Mouse (Mus musculus) heart, adult 2 months (tissue): ENCODE data around the gene Akap9. TPM values are rescaled to one million over a fixed set of nuclear protein-coding genes. Genes with fewer than 3 reads are reported as not detected.

ENCODE experiments used
- DNase-seq, 2 experiments: peaks; one replicate each; pipeline ENCODE4 v3.0.0; 2021
- H3K27ac ChIP-seq: fragments of 200-600 bp; 2 replicates; pipeline ENCODE4 v1.8.1; 2022
- H3K27me3 ChIP-seq: fragments of 200-500 bp; 2 replicates; pipeline ENCODE4 v1.6.1; 2012; ENCODE audit warnings: mild to moderate bottlenecking, low read length, inconsistent platforms, mixed read lengths; ENCODE audit not compliant: control insufficient read depth, insufficient read depth
- H3K36me3 ChIP-seq: fragments of 200-500 bp; 2 replicates; pipeline ENCODE4 v1.6.1; 2012; ENCODE audit warnings: low read length, inconsistent platforms; ENCODE audit not compliant: control insufficient read depth, insufficient read depth
- H3K4me1 ChIP-seq: fragments of 200-500 bp; 2 replicates; pipeline ENCODE4 v1.6.1; 2011; ENCODE audit warnings: low read length; ENCODE audit not compliant: control insufficient read depth, insufficient read depth
- H3K4me3 ChIP-seq: fragments of 200-600 bp; 2 replicates; pipeline ENCODE4 v1.8.1; 2022
- H3K79me2 ChIP-seq: fragments of 200-500 bp; replicated peaks from 2 replicates; pipeline ENCODE4 v1.6.1; 2012; ENCODE audit warnings: mild to moderate bottlenecking, inconsistent platforms, low read length, moderate library complexity, mixed read lengths; ENCODE audit not compliant: control insufficient read depth, insufficient read depth
- H3K9ac ChIP-seq: fragments of 200-500 bp; 2 replicates; pipeline ENCODE4 v1.6.1; 2012; ENCODE audit warnings: low read depth, mild to moderate bottlenecking, control low read depth, inconsistent platforms, low read length, mixed read lengths
- CTCF ChIP-seq: fragments of 200-600 bp; IDR thresholded peaks from 2 replicates; pipeline ENCODE4 v1.8.1; 2022; ENCODE audit warnings: antibody characterized with exemption, mild to moderate bottlenecking, moderate library complexity
- EP300 ChIP-seq: fragments of 200-500 bp; IDR thresholded peaks from 2 replicates; pipeline ENCODE4 v1.6.1; 2011; ENCODE audit warnings: low read depth, low read length, control low read depth; ENCODE audit not compliant: insufficient read depth
- POLR2A ChIP-seq: fragments of 200-500 bp; IDR thresholded peaks from 2 replicates; pipeline ENCODE4 v1.6.1; 2011; ENCODE audit warnings: mild to moderate bottlenecking, low read depth, low read length, control low read depth; ENCODE audit not compliant: insufficient read depth
- WGBS: fragments of 180-500 bp; shearing (Covaris S2); methylation state at CpG from one replicate; pipeline ENCODE4 v1.1.7; 2018; 5-methylcytosine and 5-hydroxymethylcytosine counted together
- intact Hi-C: fragments of 180-260 bp; cut with DNase I; formaldehyde crosslinking; loops from one replicate; pipeline ENCODE4 v1.15.1; 2025
- polyA plus RNA-seq: library from polyadenylated mRNA; depleted of rRNA; stranded (reverse); fragments of >200 nt; gene quantifications from 2 replicates; pipeline ENCODE4 v1.2.3, GENCODE M21; 2012
- total RNA-seq, 2 experiments: library from RNA; stranded (reverse); gene quantifications; 2 replicates each; pipeline ENCODE4 v1.2.3; 2021

Gene Akap9
- total and polyA plus RNA-seq, 3 experiments = 4.4 to 45.3 (median 37.5) TPM

DNA sequence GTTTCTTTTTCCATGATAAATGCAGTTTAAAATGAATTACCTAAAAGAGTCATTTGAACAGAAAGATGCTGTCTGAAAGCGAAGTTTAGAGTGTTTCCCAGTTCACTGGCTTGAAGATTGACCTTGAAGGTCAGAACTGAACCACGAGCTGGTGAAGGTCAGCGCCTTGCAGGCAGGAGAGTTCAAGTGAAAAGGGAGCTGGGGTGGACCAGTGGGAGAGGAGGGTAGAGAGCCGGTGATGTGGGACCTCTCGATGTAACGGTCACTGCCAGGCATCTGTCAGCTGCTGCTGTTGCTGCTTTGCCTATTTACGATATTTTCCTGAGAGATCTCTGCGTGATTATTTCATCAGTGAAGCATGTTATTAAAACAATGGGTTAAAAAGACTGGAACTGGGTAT lies 111.5 kb downstream of the Akap9 start:
- 90% methylated on average over 8 of the region's 8 CpGs for WGBS
- H3K36me3 ChIP-seq = no peaks in the 10 kb centered on the region; the same call in 1 of the 2 replicates

DNA sequence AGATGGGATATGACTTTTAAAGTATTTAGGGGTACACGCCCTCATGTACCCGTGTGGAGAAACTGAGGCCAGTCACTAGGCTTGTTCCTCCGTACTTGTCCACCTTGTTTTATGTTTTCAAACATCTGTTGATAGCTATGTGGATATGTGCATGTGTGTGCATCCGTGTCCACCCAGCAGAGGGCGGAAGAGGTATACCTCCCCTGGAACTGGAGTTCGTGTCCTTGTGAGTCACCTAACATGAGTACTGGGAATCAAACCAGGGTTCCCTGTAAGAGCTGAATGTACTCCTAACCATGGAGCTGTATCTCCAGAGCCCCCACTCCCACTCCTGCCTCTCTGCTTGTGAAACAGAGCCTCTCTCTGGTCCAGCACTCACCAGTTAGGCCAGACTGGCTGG lies 112.5 kb downstream of the Akap9 start:
- TF ChIP-seq CTCF (peak; percentile 45), POLR2A (no peak)
- no peak for DNase-seq
- WGBS = 96% methylated on average over 6 of the region's 6 CpGs
- no peak overlapping the region for H3K4me3 ChIP-seq
- no peak overlapping the region for H3K9ac ChIP-seq
- no peaks in the 10 kb centered on the region for H3K79me2 ChIP-seq
- no peaks in the 10 kb centered on the region for H3K27me3 ChIP-seq
- intact Hi-C loops = no loop called here
- H3K36me3 ChIP-seq = no peaks in the 10 kb centered on the region; the same call in 1 of the 2 replicates
- no peaks in the 10 kb centered on the region for H3K4me1 ChIP-seq
- H3K27ac ChIP-seq = no peak overlapping the region

More for the DNA sequence above, 111.5 kb downstream of the Akap9 start:
- TF ChIP-seq EP300 = no peak
- TF ChIP-seq CTCF = no peak
- H3K79me2 ChIP-seq = no peaks in the 10 kb centered on the region
- H3K27me3 ChIP-seq = no peaks in the 10 kb centered on the region
- H3K4me1 ChIP-seq = no peaks in the 10 kb centered on the region
- DNase-seq = no peak
- intact Hi-C loops = no loop called here
- H3K27ac ChIP-seq = no peak overlapping the region
- H3K4me3 ChIP-seq = no peak overlapping the region
- no peak overlapping the region for H3K9ac ChIP-seq

DNA sequence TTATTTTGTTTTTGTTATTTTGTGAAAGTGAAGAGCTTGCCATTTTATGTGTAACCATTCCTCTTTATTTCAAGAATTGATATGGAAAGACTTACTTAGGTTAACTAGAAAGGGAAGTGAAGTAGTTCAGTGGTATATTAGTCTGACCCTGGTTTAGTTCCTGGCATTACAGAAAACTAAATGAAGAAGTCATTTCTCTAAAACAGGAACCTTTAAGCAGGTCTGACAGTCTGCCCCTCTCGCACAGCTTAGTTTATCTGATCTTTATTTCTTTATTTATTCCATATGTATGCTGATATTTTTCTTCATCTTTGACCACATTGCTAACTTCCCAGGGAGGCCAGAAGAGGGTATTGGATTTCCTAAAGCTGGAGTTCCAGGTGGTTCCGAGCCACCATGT lies 113.1 kb downstream of the Akap9 start:
- intact Hi-C loops = no loop called here
- Histone ChIP-seq H3K27me3 (no peaks in the 10 kb centered on the region), H3K27ac (no peak overlapping the region), H3K9ac (no peak overlapping the region), H3K4me3 (no peak overlapping the region), H3K79me2 (no peaks in the 10 kb centered on the region), H3K36me3 (no peaks in the 10 kb centered on the region; the same call in 1 of the 2 replicates), H3K4me1 (no peaks in the 10 kb centered on the region)
- no peak for TF ChIP-seq EP300
- TF ChIP-seq POLR2A = no peak
- no peak for TF ChIP-seq CTCF
- DNase-seq = no peak
- 92% methylated on average over 2 of the region's 2 CpGs for WGBS

DNA sequence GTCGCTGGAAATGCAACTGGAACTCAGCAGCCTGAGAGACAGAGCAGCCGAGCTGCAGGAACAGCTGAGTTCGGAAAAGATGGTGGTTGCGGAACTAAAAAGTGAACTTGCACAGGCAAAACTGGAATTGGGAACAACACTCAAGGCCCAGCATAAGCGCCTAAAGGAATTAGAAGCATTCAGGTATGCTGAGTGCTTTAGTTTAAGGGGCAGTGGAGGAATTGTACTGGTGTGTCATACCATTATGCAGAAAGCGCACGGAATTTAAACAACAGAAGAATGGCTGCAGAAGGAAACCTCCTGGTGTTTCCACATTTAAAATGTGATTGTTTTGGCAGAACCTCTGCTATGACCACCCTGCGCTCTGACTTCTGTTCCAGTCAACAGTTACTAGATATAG lies 132.5 kb downstream of the Akap9 start:
- Histone ChIP-seq H3K4me1 (no peaks in the 10 kb centered on the region), H3K9ac (no peak overlapping the region), H3K4me3 (no peak overlapping the region), H3K36me3 (no peaks in the 10 kb centered on the region), H3K27me3 (no peaks in the 10 kb centered on the region), H3K27ac (no peak overlapping the region), H3K79me2 (no peaks in the 10 kb centered on the region)
- no peak for TF ChIP-seq EP300
- no peak for TF ChIP-seq CTCF
- no peak for TF ChIP-seq POLR2A
- intact Hi-C loops = no loop called here
- DNase-seq = no peak
- 96% methylated on average over 8 of the region's 8 CpGs for WGBS

DNA sequence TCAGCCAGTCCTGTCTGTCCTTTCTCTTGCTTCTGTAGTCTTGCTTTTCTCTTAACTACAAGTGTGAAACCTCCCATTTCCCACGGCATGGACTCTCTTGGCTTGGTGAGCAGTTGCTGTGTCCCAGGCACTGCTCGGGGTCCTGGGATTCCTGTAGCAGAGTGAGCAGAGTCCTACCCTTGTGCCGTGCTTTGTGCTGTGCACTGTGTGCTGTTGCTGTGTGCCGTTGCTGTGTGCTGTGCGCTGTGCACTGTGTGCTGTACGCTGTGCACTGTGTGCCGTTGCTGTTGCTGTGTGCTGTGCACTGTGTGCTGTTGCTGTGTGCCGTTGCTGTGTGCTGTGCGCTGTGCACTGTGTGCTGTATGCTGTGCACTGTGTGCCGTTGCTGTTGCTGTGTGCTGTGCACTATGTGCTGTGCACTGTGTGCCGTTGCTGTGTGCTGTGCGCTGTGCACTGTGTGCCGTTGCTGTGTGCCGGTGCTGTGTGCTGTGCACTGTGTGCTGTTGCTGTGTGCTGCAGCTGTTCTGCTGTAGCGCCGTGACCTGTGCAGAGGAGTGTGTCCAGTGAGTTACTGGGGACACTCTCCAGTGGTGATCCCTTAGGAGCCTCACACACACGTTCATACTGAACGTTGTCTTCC lies 138.7 kb downstream of the Akap9 start:
- Histone ChIP-seq H3K27me3 (no peaks in the 10 kb centered on the region), H3K4me3 (no peak overlapping the region), H3K36me3 (no peaks in the 10 kb centered on the region; the same call in 1 of the 2 replicates), H3K4me1 (peaks cover 1% of the 10 kb centered on the region; the same call in 1 of the 2 replicates), H3K9ac (no peak overlapping the region), H3K27ac (peak overlapping the region; percentile 62), H3K79me2 (no peaks in the 10 kb centered on the region)
- intact Hi-C loops = no loop called here
- WGBS = 83% methylated on average over 18 of the region's 18 CpGs
- DNase-seq = no peak
- TF ChIP-seq CTCF (no peak), POLR2A (no peak), EP300 (no peak)

DNA sequence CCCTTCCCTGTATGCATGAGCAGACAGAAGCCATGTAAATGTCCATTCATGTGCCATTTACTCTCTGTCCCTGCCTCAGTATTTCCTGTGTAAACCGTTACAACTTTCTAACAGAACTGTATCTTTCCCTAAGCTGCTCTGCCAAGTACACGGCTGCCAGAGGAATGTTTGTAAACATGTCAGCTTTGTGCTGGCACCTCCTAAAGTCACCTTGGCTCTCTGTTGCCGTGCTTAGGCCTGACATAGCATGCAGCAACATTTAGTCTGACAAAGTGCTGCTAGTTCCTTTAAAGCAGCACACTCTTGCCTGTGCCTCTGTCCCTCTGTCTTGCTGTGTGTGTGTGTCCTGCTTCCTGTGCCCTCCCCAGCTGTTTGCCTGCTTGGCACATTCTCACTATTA lies 139.3 kb downstream of the Akap9 start:
- Histone ChIP-seq H3K4me1 (peaks cover 1% of the 10 kb centered on the region; the same call in 1 of the 2 replicates), H3K27ac (peak overlapping the region; percentile 62)
- intact Hi-C loops = no loop called here

More for the DNA sequence above, 139.3 kb downstream of the Akap9 start:
- Histone ChIP-seq H3K4me3 (no peak overlapping the region), H3K9ac (no peak overlapping the region), H3K27me3 (no peaks in the 10 kb centered on the region), H3K36me3 (no peaks in the 10 kb centered on the region; the same call in 1 of the 2 replicates), H3K79me2 (no peaks in the 10 kb centered on the region)
- WGBS = 37% methylated on average over 3 of the region's 3 CpGs
- TF ChIP-seq EP300 (0 out of 2 replicates have a peak, but pooled peaks have one; percentile 15), POLR2A (no peak)
- peak in 1 of 2 experiments; percentile 32 for DNase-seq
